Mouse (Mus musculus) hindbrain, embryonic 12.5 days (tissue): ENCODE measurements around the gene Arhgap5. TPM values are rescaled to one million over a fixed set of nuclear protein-coding genes. Genes with fewer than 3 reads are reported as not detected.

Experiments
- ATAC-seq: fragments of 200-750 bp; cut with Nextera tagmentation; 2 replicates; pipeline ENCODE4 v1.8.0; 2017; ENCODE audit warnings: moderate TSS enrichment; ENCODE audit not compliant: low FRiP score
- H3K27ac ChIP-seq: fragments of 300-500 bp; sonication (generic); 2 replicates; pipeline ENCODE4 v1.5.1; 2016; ENCODE audit warnings: mild to moderate bottlenecking
- H3K27me3 ChIP-seq: fragments of 300-500 bp; sonication (generic); 2 replicates; pipeline ENCODE4 v1.6.1; 2016; ENCODE audit warnings: mild to moderate bottlenecking
- H3K36me3 ChIP-seq: fragments of 300-500 bp; sonication (generic); 2 replicates; pipeline ENCODE4 v1.6.1; 2016; ENCODE audit warnings: mild to moderate bottlenecking
- H3K4me1 ChIP-seq: fragments of 300-500 bp; sonication (generic); 2 replicates; pipeline ENCODE4 v1.6.1; 2016
- H3K4me2 ChIP-seq: fragments of 300-500 bp; sonication (generic); replicated peaks from 2 replicates; pipeline ENCODE4 v1.6.1; 2016; ENCODE audit warnings: mild to moderate bottlenecking
- H3K4me3 ChIP-seq: fragments of 300-500 bp; sonication (generic); 2 replicates; pipeline ENCODE4 v1.5.1; 2016; ENCODE audit warnings: mild to moderate bottlenecking
- H3K9ac ChIP-seq: fragments of 300-500 bp; sonication (generic); 2 replicates; pipeline ENCODE4 v1.6.1; 2016; ENCODE audit warnings: mild to moderate bottlenecking, moderate library complexity
- H3K9me3 ChIP-seq: fragments of 300-500 bp; sonication (generic); replicated peaks from 2 replicates; pipeline ENCODE4 v1.6.1; 2016; ENCODE audit warnings: mild to moderate bottlenecking
- WGBS: fragments of 180-500 bp; shearing (Covaris S2); methylation state at CpG from one replicate; pipeline ENCODE4 v1.1.7; 2016; 5-methylcytosine and 5-hydroxymethylcytosine counted together
- polyA plus RNA-seq: library from polyadenylated mRNA; unstranded; fragments of >200 nt; fragmentation: Nextera tagmentation; extraction: Ambion mirVana; gene quantifications from 2 replicates; pipeline ENCODE4 v1.2.1, GENCODE M21; 2016

Arhgap5 gene
- polyA plus RNA-seq, 1 experiment from 2014 or later = 56.0 TPM

- H3K9me3 ChIP-seq = no peaks in the 10 kb centered on the region
- H3K36me3 ChIP-seq = no peaks in the 10 kb centered on the region
- no peak overlapping the region for H3K9ac ChIP-seq
- no peaks in the 10 kb centered on the region for H3K27me3 ChIP-seq
- ATAC-seq = no peak
- WGBS = 91% methylated on average over 4 of the region's 4 CpGs
- H3K4me2 ChIP-seq = no peak overlapping the region
- no peak overlapping the region for H3K27ac ChIP-seq
- peaks cover 2% of the 10 kb centered on the region for H3K4me1 ChIP-seq
- H3K4me3 ChIP-seq = no peak overlapping the region
Observed at GRCm38 (mm10) chr12:52607411-52607810, 103.6 kb downstream of the Arhgap5 start.

GRCm38 (mm10) chr12:52615703-52616102 lies 111.9 kb downstream of the Arhgap5 start:
- no peak overlapping the region for H3K4me2 ChIP-seq
- H3K27me3 ChIP-seq = no peaks in the 10 kb centered on the region
- H3K4me1 ChIP-seq = no peaks in the 10 kb centered on the region
- WGBS = 88% methylated on average over 3 of the region's 3 CpGs
- no peak overlapping the region for H3K4me3 ChIP-seq
- H3K36me3 ChIP-seq = no peaks in the 10 kb centered on the region
- H3K9me3 ChIP-seq = no peaks in the 10 kb centered on the region
- ATAC-seq = no peak
- no peak overlapping the region for H3K9ac ChIP-seq
- no peak overlapping the region for H3K27ac ChIP-seq

- ATAC-seq = no peak
- Histone ChIP-seq H3K27ac (no peak overlapping the region), H3K9ac (no peak overlapping the region), H3K27me3 (no peaks in the 10 kb centered on the region), H3K9me3 (no peaks in the 10 kb centered on the region), H3K4me2 (no peak overlapping the region), H3K4me3 (no peak overlapping the region), H3K36me3 (no peaks in the 10 kb centered on the region), H3K4me1 (no peaks in the 10 kb centered on the region; the same call in 1 of the 2 replicates)
- WGBS = 77% methylated on average over 5 of the region's 5 CpGs
Observed at GRCm38 (mm10) chr12:52618418-52619040, 114.8 kb downstream of the Arhgap5 start.

GRCm38 (mm10) chr12:52619644-52620043 lies 115.9 kb downstream of the Arhgap5 start:
- Histone ChIP-seq H3K4me1 (no peaks in the 10 kb centered on the region; the same call in 1 of the 2 replicates), H3K9ac (no peak overlapping the region), H3K4me3 (no peak overlapping the region), H3K27me3 (no peaks in the 10 kb centered on the region), H3K4me2 (no peak overlapping the region), H3K36me3 (no peaks in the 10 kb centered on the region), H3K27ac (no peak overlapping the region), H3K9me3 (no peaks in the 10 kb centered on the region)
- ATAC-seq = no peak

Other genes with a start within 250 kb of the Arhgap5 start
- gene Akap6, start 195.4 kb downstream of the Arhgap5 start, polyA plus RNA-seq = 33.1 and 34.2 TPM in 2 replicates